ENCODE assay signal across 9 mouse cellular contexts in genomic region chr2:167240008-167240964, GRCm38 (mm10). TPM values are rescaled to one million over a fixed set of nuclear protein-coding genes. Genes with fewer than 3 reads are reported as not detected.
A peak's percentile ranks its signal among the peaks of the same experiment; 100 is the strongest.
DNase-seq lines count a peak whose midpoint lies in the region; ATAC-seq and TF ChIP-seq lines count a peak whose summit lies in the region.
"Had no signal": no experiment of that assay in that cellular context is flagged by ENCODE, and none has a peak within 500 bp of the region (broad histone marks: within the 10 kb centered on the region; RNA-seq: fewer than 3 reads in every experiment).

TSS of gene Ptgis (minus strand) at chr2:167240604.

- peak within 1 kb of the TSS; percentile 11; the same call in 1 of the 2 replicates for H3K27ac ChIP-seq in kidney, postnatal 0 days
- H3K27ac ChIP-seq in embryonic facial prominence, embryonic 11.5 days (replicated peaks; ENCODE audit: low read depth, low read length) = no peak within 1 kb of the TSS; the same call in 1 of the 2 replicates
- peak within 1 kb of the TSS; percentile 46; the same call in 1 of the 2 replicates for H3K27ac ChIP-seq in heart, embryonic 16.5 days (ENCODE audit: low read length)
- no peak within 1 kb of the TSS for H3K27ac ChIP-seq in liver, adult 2 months (replicated peaks; ENCODE audit: insufficient read depth, low read depth, low read length)
- H3K27ac ChIP-seq in neural tube, embryonic 13.5 days (replicated peaks) = no peak within 1 kb of the TSS

- TF ChIP-seq CTCF in kidney, postnatal 0 days (IDR thresholded peaks at IDR 0.05; ENCODE audit: low read depth) = no peak
- TF ChIP-seq CTCF in liver, adult 2 months (IDR thresholded peaks at IDR 0.05; ENCODE audit: low read depth, low read length) = no peak

- H3K9me3 ChIP-seq in kidney, postnatal 0 days (replicated peaks; ENCODE audit: low read length) = no peaks in the 10 kb centered on the region
- no peaks in the 10 kb centered on the region for H3K9me3 ChIP-seq in embryonic facial prominence, embryonic 11.5 days (replicated peaks; ENCODE audit: control insufficient read depth, low read length)
- peaks cover 6% of the 10 kb centered on the region for H3K9me3 ChIP-seq in heart, embryonic 16.5 days (replicated peaks; ENCODE audit: control insufficient read depth, low read length)
- H3K9me3 ChIP-seq in neural tube, embryonic 13.5 days = peaks cover 3% of the 10 kb centered on the region; the same call in 1 of the 2 replicates

- no peaks in the 10 kb centered on the region for H3K79me2 ChIP-seq in liver, adult 2 months (ENCODE audit: control insufficient read depth, insufficient read depth, low read length)

- peak; percentile 65; the same call in 1 of the 2 replicates for ATAC-seq in kidney, postnatal 0 days (replicated peaks; ENCODE audit: low FRiP score, low read depth)
- ATAC-seq in embryonic facial prominence, embryonic 11.5 days (replicated peaks; ENCODE audit: insufficient number of reproducible peaks, low FRiP score, low TSS enrichment, low read depth) = peak; percentile 63
- ATAC-seq in heart, embryonic 16.5 days (replicated peaks; ENCODE audit: extremely low read depth, insufficient read depth, low FRiP score) = peak; percentile 67
- 0 out of 2 replicates have a peak, but pooled peaks have one; percentile 23 for ATAC-seq in neural tube, embryonic 13.5 days (ENCODE audit: low read depth)
- ATAC-seq: Patski had no signal

- no peak for TF ChIP-seq POLR2A in liver, adult 2 months (IDR thresholded peaks at IDR 0.05; ENCODE audit: extremely low read depth, insufficient read depth, low read length)

- H3K4me3 ChIP-seq in kidney, postnatal 0 days (replicated peaks; ENCODE audit: low read depth, low read length) = peak within 1 kb of the TSS; percentile 50
- peak within 1 kb of the TSS; percentile 49 for H3K4me3 ChIP-seq in embryonic facial prominence, embryonic 11.5 days (ENCODE audit: low read depth, low read length)
- H3K4me3 ChIP-seq in heart, embryonic 16.5 days (ENCODE audit: low read length) = peak within 1 kb of the TSS; percentile 56
- H3K4me3 ChIP-seq in liver, adult 2 months (ENCODE audit: insufficient read depth, low read depth, low read length) = peak within 1 kb of the TSS; percentile 59
- H3K4me3 ChIP-seq in neural tube, embryonic 13.5 days = peak within 1 kb of the TSS; percentile 43

- H3K4me2 ChIP-seq in kidney, postnatal 0 days (ENCODE audit: low read length) = peak within 1 kb of the TSS; percentile 76
- H3K4me2 ChIP-seq in embryonic facial prominence, embryonic 11.5 days (ENCODE audit: low read depth, low read length) = peak within 1 kb of the TSS; percentile 86
- H3K4me2 ChIP-seq in heart, embryonic 16.5 days (ENCODE audit: low read depth, low read length) = peak within 1 kb of the TSS; percentile 81
- H3K4me2 ChIP-seq in neural tube, embryonic 13.5 days = peak within 1 kb of the TSS; percentile 71

- no peaks in the 10 kb centered on the region for H3K36me3 ChIP-seq in kidney, postnatal 0 days (ENCODE audit: insufficient read depth, low read length)
- H3K36me3 ChIP-seq in embryonic facial prominence, embryonic 11.5 days (replicated peaks; ENCODE audit: control insufficient read depth, insufficient read depth, low read depth, low read length) = no peaks in the 10 kb centered on the region
- H3K36me3 ChIP-seq in heart, embryonic 16.5 days (ENCODE audit: control insufficient read depth, insufficient read depth) = no peaks in the 10 kb centered on the region
- no peaks in the 10 kb centered on the region for H3K36me3 ChIP-seq in liver, adult 2 months (ENCODE audit: control insufficient read depth, insufficient read depth, low read length)
- no peaks in the 10 kb centered on the region for H3K36me3 ChIP-seq in neural tube, embryonic 13.5 days

- H3K27me3 ChIP-seq in kidney, postnatal 0 days (ENCODE audit: insufficient read depth, low read length) = peaks cover 7% of the 10 kb centered on the region; the same call in 1 of the 2 replicates
- H3K27me3 ChIP-seq in embryonic facial prominence, embryonic 11.5 days (ENCODE audit: control insufficient read depth, insufficient read depth, low read length) = no peaks in the 10 kb centered on the region
- peaks cover 9% of the 10 kb centered on the region for H3K27me3 ChIP-seq in heart, embryonic 16.5 days (ENCODE audit: control insufficient read depth, insufficient read depth, low read length)
- peaks cover 13% of the 10 kb centered on the region; the same call in 1 of the 2 replicates for H3K27me3 ChIP-seq in liver, adult 2 months (ENCODE audit: control insufficient read depth, insufficient read depth, low read length)
- H3K27me3 ChIP-seq in neural tube, embryonic 13.5 days = peaks cover 27% of the 10 kb centered on the region
- H3K27me3 ChIP-seq: Patski had no signal

- no peaks in the 10 kb centered on the region for H3K4me1 ChIP-seq in kidney, postnatal 0 days (replicated peaks; ENCODE audit: insufficient read depth, low read length)
- no peaks in the 10 kb centered on the region for H3K4me1 ChIP-seq in embryonic facial prominence, embryonic 11.5 days (ENCODE audit: control insufficient read depth, insufficient read depth, low read length)
- no peaks in the 10 kb centered on the region for H3K4me1 ChIP-seq in heart, embryonic 16.5 days (ENCODE audit: control insufficient read depth, insufficient read depth, low read length)
- H3K4me1 ChIP-seq in liver, adult 2 months (ENCODE audit: control insufficient read depth, insufficient read depth, low read length) = no peaks in the 10 kb centered on the region
- H3K4me1 ChIP-seq in neural tube, embryonic 13.5 days (replicated peaks) = peaks cover 12% of the 10 kb centered on the region

- peak within 1 kb of the TSS; percentile 65 for H3K9ac ChIP-seq in kidney, postnatal 0 days (ENCODE audit: low read depth, low read length)
- H3K9ac ChIP-seq in embryonic facial prominence, embryonic 11.5 days (replicated peaks; ENCODE audit: low read length) = peak within 1 kb of the TSS; percentile 65
- peak within 1 kb of the TSS; percentile 74 for H3K9ac ChIP-seq in heart, embryonic 16.5 days (ENCODE audit: low read length)
- H3K9ac ChIP-seq in liver, adult 2 months (ENCODE audit: low read depth, low read length) = peak within 1 kb of the TSS; percentile 50
- H3K9ac ChIP-seq in neural tube, embryonic 13.5 days = peak within 1 kb of the TSS; percentile 68

- DNase-seq in kidney, postnatal 0 days (ENCODE audit: low spot score) = peak; percentile 80
- DNase-seq in kidney, adult 9 months = no peak
- peak; percentile 59 for DNase-seq in embryonic facial prominence, embryonic 11.5 days (ENCODE audit: low spot score)
- no peak for DNase-seq in liver, adult 2 months (ENCODE audit: extremely low read depth, low read depth, low spot score)
- DNase-seq in spleen, adult 18-20 months = no peak
- no peak for DNase-seq in layer of hippocampus, adult 11-12 months (ENCODE audit: low spot score)

- 3% methylated on average over 44 of the region's 45 CpGs for WGBS in kidney, postnatal 0 days
- 3% methylated on average over 45 of the region's 45 CpGs for WGBS in embryonic facial prominence, embryonic 11.5 days
- 4% methylated on average over 44 of the region's 45 CpGs for WGBS in heart, embryonic 16.5 days
- WGBS in liver, adult 2 months = 13% methylated on average over 45 of the region's 45 CpGs
- 3% methylated on average over 44 of the region's 45 CpGs for WGBS in neural tube, embryonic 13.5 days

RNA-seq across cellular contexts. Expression of gene Ptgis, which starts in this region (rescaled TPM):
- 17.7 and 18.7 TPM in 2 replicates for polyA plus RNA-seq in kidney, postnatal 0 days (2015; fragmentation: Nextera tagmentation; extraction: Ambion mirVana)
- 12.9 and 14.5 TPM in 2 replicates for polyA plus RNA-seq in embryonic facial prominence, embryonic 11.5 days (2014; fragmentation: Nextera tagmentation; extraction: Ambion mirVana)
- polyA plus RNA-seq in heart, embryonic 16.5 days (2015; fragmentation: Nextera tagmentation; extraction: Ambion mirVana) = 20.4 and 21.4 TPM in 2 replicates
- 1.0 and 1.1 TPM in 2 replicates for total RNA-seq in liver, adult 2 months (2014; rRNA removed)
- polyA plus RNA-seq in liver, adult 2 months (2012; rRNA removed) = 1.4 and 3.1 TPM in 2 replicates
- polyA plus RNA-seq in neural tube, embryonic 13.5 days (2015; fragmentation: Nextera tagmentation; extraction: Ambion mirVana) = 5.6 and 6.5 TPM in 2 replicates

Comparison
In these comparisons a context has a peak if more than half of its experiments do, and no peak if none do; other contexts are left out.
1. DNase-seq: peak in kidney, postnatal 0 days (single experiment) and embryonic facial prominence, embryonic 11.5 days (single experiment); none in kidney, adult 9 months (single experiment), liver, adult 2 months (single experiment), spleen, adult 18-20 months (0 of 2) and layer of hippocampus, adult 11-12 months (single experiment).
2. H3K27ac ChIP-seq: peak in kidney, postnatal 0 days (single experiment) and heart, embryonic 16.5 days (single experiment); none in embryonic facial prominence, embryonic 11.5 days (single experiment), liver, adult 2 months (single experiment) and neural tube, embryonic 13.5 days (single experiment).
3. Peak in every context shown above with its lines, with median percentiles within 50 percentile points of each other: ATAC-seq, H3K4me2 ChIP-seq, H3K4me3 ChIP-seq and H3K9ac ChIP-seq.